In the genomic region with DNA sequence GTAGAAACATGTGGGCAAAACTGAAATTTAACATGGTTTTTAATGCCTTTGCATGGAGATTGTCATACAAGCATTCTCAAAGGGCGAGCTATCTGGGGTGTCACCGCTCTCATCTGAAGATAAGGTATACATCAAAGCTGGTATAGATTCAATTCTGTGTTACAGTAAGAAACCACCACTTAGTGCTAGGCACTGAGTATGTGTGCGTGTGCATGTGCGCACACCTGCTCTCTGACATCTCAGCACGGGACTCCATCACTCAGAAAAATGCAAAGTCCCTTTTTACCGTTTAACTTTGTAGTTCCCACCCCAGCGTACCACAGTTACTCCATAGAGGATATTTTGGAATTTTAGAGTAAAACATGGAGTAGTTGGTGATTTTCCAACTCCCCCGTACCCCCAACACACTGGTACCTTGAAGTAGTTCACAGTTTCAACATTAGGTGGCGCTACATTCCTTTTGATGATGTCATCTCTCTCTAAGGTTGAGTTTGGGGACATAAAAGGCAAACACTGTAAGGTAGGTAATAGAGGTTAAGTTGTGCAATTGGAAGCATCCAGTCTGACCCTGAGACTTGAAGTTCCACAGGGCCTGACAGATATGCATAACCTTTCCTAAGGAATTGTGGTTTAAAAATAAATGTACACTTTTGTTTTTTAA, we compare ENCODE assay signal across 8 mouse cellular contexts.
DNase-seq lines count a peak whose midpoint lies in the region; ATAC-seq and TF ChIP-seq lines count a peak whose summit lies in the region.

No protein-coding gene starts in this region.

- no peak overlapping the region for H3K4me2 ChIP-seq in midbrain, embryonic 11.5 days
- H3K4me2 ChIP-seq in midbrain, embryonic 15.5 days, result no peak overlapping the region

- peak; percentile 13; the same call in 1 of the 2 replicates for ATAC-seq in midbrain, embryonic 11.5 days (ENCODE audit: low FRiP score)
- ATAC-seq in midbrain, embryonic 15.5 days (replicated peaks), result no peak
- peak; percentile 44 to 59; a peak in 2 of 4 replicates for ATAC-seq in hematopoietic stem cell, adult 5-6 weeks (replicated peaks in 1 of 2; ENCODE audit: insufficient read depth in 1 of 2, low FRiP score in 2 of 2, low TSS enrichment in 1 of 2, low read depth in 1 of 2, poor library complexity in 2 of 2, severe bottlenecking in 2 of 2)

- no peak overlapping the region for H3K4me3 ChIP-seq in midbrain, embryonic 11.5 days (ENCODE audit: low read depth, low read length)
- no peak overlapping the region for H3K4me3 ChIP-seq in midbrain, embryonic 15.5 days
- no peak overlapping the region for H3K4me3 ChIP-seq in cerebellum, adult 2 months (replicated peaks; ENCODE audit: insufficient read depth, low read depth, low read length)
- no peak overlapping the region for H3K4me3 ChIP-seq in lung, adult 2 months (replicated peaks; ENCODE audit: extremely low read depth, low read depth, low read length)

- no peaks in the 10 kb centered on the region for H3K27me3 ChIP-seq in midbrain, embryonic 11.5 days (ENCODE audit: control insufficient read depth, insufficient read depth, low read length)
- H3K27me3 ChIP-seq in midbrain, embryonic 15.5 days (replicated peaks), result no peaks in the 10 kb centered on the region
- H3K27me3 ChIP-seq in cerebellum, adult 2 months (ENCODE audit: control insufficient read depth, insufficient read depth, low read length), result no peaks in the 10 kb centered on the region

- no peak for TF ChIP-seq POLR2A in cerebellum, adult 2 months (IDR thresholded peaks at IDR 0.05; ENCODE audit: borderline replicate concordance, insufficient read depth, low read length)
- no peak for TF ChIP-seq POLR2A in lung, adult 2 months (IDR thresholded peaks at IDR 0.05; ENCODE audit: borderline replicate concordance, extremely low read depth, low read depth, low read length)

- H3K27ac ChIP-seq in midbrain, embryonic 11.5 days (ENCODE audit: low read depth, low read length), result no peak overlapping the region
- H3K27ac ChIP-seq in midbrain, embryonic 15.5 days, result no peak overlapping the region
- no peak overlapping the region for H3K27ac ChIP-seq in cerebellum, adult 2 months (ENCODE audit: insufficient read depth, low read length)

- DNase-seq in adrenal gland, postnatal 14 days, result peak; percentile 49
- no peak for DNase-seq in adrenal gland, adult 8-10 months
- DNase-seq in midbrain, embryonic 11.5 days (ENCODE audit: low spot score, missing footprints), result peak; percentile 91
- DNase-seq in cerebellum, adult 2 months, result peak in 1 of 2 experiments; percentile 15
- DNase-seq in lung, adult 2 months, result no peak
- peak; percentile 57 for DNase-seq in thymus, postnatal 25 days

- peak; percentile 22; the same call in 1 of the 2 replicates for TF ChIP-seq CTCF in cerebellum, adult 2 months (IDR thresholded peaks at IDR 0.05; ENCODE audit: borderline replicate concordance, insufficient read depth, low read depth, low read length)
- TF ChIP-seq CTCF in lung, adult 2 months (IDR thresholded peaks at IDR 0.05; ENCODE audit: insufficient read depth, low read length), result peak; percentile 11; the same call in 1 of the 2 replicates

- no peaks in the 10 kb centered on the region for H3K36me3 ChIP-seq in midbrain, embryonic 11.5 days (ENCODE audit: control insufficient read depth, insufficient read depth, low read length)
- H3K36me3 ChIP-seq in midbrain, embryonic 15.5 days (replicated peaks), result no peaks in the 10 kb centered on the region

- H3K4me1 ChIP-seq in midbrain, embryonic 11.5 days (ENCODE audit: control insufficient read depth, insufficient read depth, low read length), result peaks cover 10% of the 10 kb centered on the region
- H3K4me1 ChIP-seq in midbrain, embryonic 15.5 days, result peaks cover 12% of the 10 kb centered on the region
- peaks cover 5% of the 10 kb centered on the region; the same call in 1 of the 2 replicates for H3K4me1 ChIP-seq in cerebellum, adult 2 months (ENCODE audit: control insufficient read depth, insufficient read depth, low read length)
- H3K4me1 ChIP-seq in lung, adult 2 months (ENCODE audit: control insufficient read depth, insufficient read depth, low read length), result no peaks in the 10 kb centered on the region

- no peaks in the 10 kb centered on the region for H3K9me3 ChIP-seq in midbrain, embryonic 11.5 days (ENCODE audit: control insufficient read depth, low read length)
- H3K9me3 ChIP-seq in midbrain, embryonic 15.5 days, result no peaks in the 10 kb centered on the region

- 70% methylated on average over 9 of the region's 9 CpGs for WGBS in midbrain, embryonic 11.5 days
- WGBS in midbrain, embryonic 15.5 days, result 73% methylated on average over 9 of the region's 9 CpGs
- 72% methylated on average over 9 of the region's 9 CpGs for WGBS in cerebellum, adult 2 months
- WGBS in lung, adult 2 months, result 67% methylated on average over 9 of the region's 9 CpGs

- H3K9ac ChIP-seq in midbrain, embryonic 11.5 days (ENCODE audit: low read length), result no peak overlapping the region
- no peak overlapping the region for H3K9ac ChIP-seq in midbrain, embryonic 15.5 days

Comparison
In these comparisons a context has a peak if more than half of its experiments do, and no peak if none do; other contexts are left out.
1. DNase-seq: peak in adrenal gland, postnatal 14 days (single experiment), midbrain, embryonic 11.5 days (single experiment) and thymus, postnatal 25 days (single experiment); none in adrenal gland, adult 8-10 months (single experiment) and lung, adult 2 months (single experiment).